Mouse (Mus musculus) lung, embryonic 15.5 days (tissue): ENCODE results near the gene Cox4i2. TPM values are rescaled to one million over a fixed set of nuclear protein-coding genes. Genes with fewer than 3 reads are reported as not detected.
A peak's percentile ranks its signal among the peaks of the same experiment; 100 is the strongest.

Source experiments
- ATAC-seq: fragments of 200-750 bp; cut with Nextera tagmentation; 2 replicates; pipeline ENCODE4 v1.8.0; 2017; ENCODE audit warnings: moderate number of reproducible peaks, borderline replicate concordance; ENCODE audit not compliant: low FRiP score, low TSS enrichment; ENCODE audit errors: extremely low read depth
- H3K27ac ChIP-seq: fragments of 300-500 bp; sonication (generic); 2 replicates; pipeline ENCODE4 v1.5.1; 2015; ENCODE audit warnings: moderate library complexity, mild to moderate bottlenecking, inconsistent platforms
- H3K27me3 ChIP-seq: fragments of 300-500 bp; sonication (generic); 2 replicates; pipeline ENCODE4 v1.6.1; 2015; ENCODE audit warnings: inconsistent platforms
- H3K36me3 ChIP-seq: fragments of 300-500 bp; sonication (generic); 2 replicates; pipeline ENCODE4 v1.6.1; 2015; ENCODE audit warnings: inconsistent platforms
- H3K4me1 ChIP-seq: fragments of 300-500 bp; sonication (generic); 2 replicates; pipeline ENCODE4 v1.6.1; 2015; ENCODE audit warnings: inconsistent platforms
- H3K4me2 ChIP-seq: fragments of 300-500 bp; sonication (generic); 2 replicates; pipeline ENCODE4 v1.6.1; 2015; ENCODE audit warnings: inconsistent platforms, mild to moderate bottlenecking, moderate library complexity
- H3K4me3 ChIP-seq: fragments of 300-500 bp; sonication (generic); 2 replicates; pipeline ENCODE4 v1.5.1; 2015; ENCODE audit warnings: mild to moderate bottlenecking, inconsistent platforms
- H3K9ac ChIP-seq: fragments of 300-500 bp; sonication (generic); 2 replicates; pipeline ENCODE4 v1.6.1; 2015; ENCODE audit warnings: inconsistent platforms
- H3K9me3 ChIP-seq: fragments of 300-500 bp; sonication (generic); 2 replicates; pipeline ENCODE4 v1.6.1; 2016; ENCODE audit warnings: inconsistent platforms
- WGBS: fragments of 180-500 bp; shearing (Covaris S2); methylation state at CpG from one replicate; pipeline ENCODE4 v1.1.7; 2015; 5-methylcytosine and 5-hydroxymethylcytosine counted together
- polyA plus RNA-seq: library from polyadenylated mRNA; unstranded; fragments of >200 nt; fragmentation: Nextera tagmentation; extraction: Ambion mirVana; gene quantifications from 2 replicates; pipeline ENCODE4 v1.2.1, GENCODE M21; 2015

Gene Cox4i2
- polyA plus RNA-seq, 1 experiment from 2014 or later: 81.0 TPM

- H3K4me1 ChIP-seq: peaks cover 55% of the 10 kb centered on the region
- no peaks in the 10 kb centered on the region for H3K9me3 ChIP-seq
- H3K27me3 ChIP-seq: 0 out of 2 replicates have a peak, but pooled peaks cover 4% of the 10 kb centered on the region
- no peak for ATAC-seq
- peak overlapping the region; percentile 38; the same call in 1 of the 2 replicates for H3K4me3 ChIP-seq
- WGBS: 55% methylated on average over 3 of the region's 3 CpGs
- no peaks in the 10 kb centered on the region for H3K36me3 ChIP-seq
- peak overlapping the region; percentile 43; the same call in 1 of the 2 replicates for H3K9ac ChIP-seq
- peak overlapping the region; percentile 71 for H3K4me2 ChIP-seq
- peak overlapping the region; percentile 52 for H3K27ac ChIP-seq
Observed at GRCm38 (mm10) chr2:152724332-152724723, 29.6 kb upstream of the Cox4i2 start.

GRCm38 (mm10) chr2:152725178-152725750 is 28.7 kb upstream of the Cox4i2 start:
- Histone ChIP-seq H3K9ac (no peak overlapping the region), H3K36me3 (no peaks in the 10 kb centered on the region), H3K4me1 (peaks cover 64% of the 10 kb centered on the region), H3K27ac (peak overlapping the region; percentile 59), H3K4me3 (no peak overlapping the region), H3K4me2 (peak overlapping the region; percentile 24), H3K9me3 (no peaks in the 10 kb centered on the region), H3K27me3 (0 out of 2 replicates have a peak, but pooled peaks cover 4% of the 10 kb centered on the region)
- no peak for ATAC-seq
- 53% methylated on average over 15 of the region's 15 CpGs for WGBS

- H3K4me2 ChIP-seq: no peak overlapping the region
- peak overlapping the region; percentile 83 for H3K27ac ChIP-seq
- no peaks in the 10 kb centered on the region for H3K36me3 ChIP-seq
- 0 out of 2 replicates have a peak, but pooled peaks cover 4% of the 10 kb centered on the region for H3K27me3 ChIP-seq
- no peak overlapping the region for H3K9ac ChIP-seq
- 79% methylated on average over 6 of the region's 6 CpGs for WGBS
- no peak for ATAC-seq
- peaks cover 67% of the 10 kb centered on the region for H3K4me1 ChIP-seq
- no peak overlapping the region for H3K4me3 ChIP-seq
- no peaks in the 10 kb centered on the region for H3K9me3 ChIP-seq
Observed at GRCm38 (mm10) chr2:152726213-152726612, 27.8 kb upstream of the Cox4i2 start.

- Histone ChIP-seq H3K27ac (peak overlapping the region; percentile 83), H3K36me3 (no peaks in the 10 kb centered on the region), H3K4me3 (no peak overlapping the region), H3K9me3 (no peaks in the 10 kb centered on the region), H3K4me1 (peaks cover 69% of the 10 kb centered on the region), H3K27me3 (0 out of 2 replicates have a peak, but pooled peaks cover 4% of the 10 kb centered on the region), H3K9ac (no peak overlapping the region), H3K4me2 (no peak overlapping the region)
- ATAC-seq: no peak; the same call in 1 of the 2 replicates
- WGBS: 51% methylated on average over 6 of the region's 6 CpGs
Observed at GRCm38 (mm10) chr2:152726751-152727335, 27.1 kb upstream of the Cox4i2 start.

GRCm38 (mm10) chr2:152727795-152728510 is 26.0 kb upstream of the Cox4i2 start:
- no peaks in the 10 kb centered on the region for H3K9me3 ChIP-seq
- H3K4me2 ChIP-seq: no peak overlapping the region
- no peak for ATAC-seq
- H3K36me3 ChIP-seq: no peaks in the 10 kb centered on the region
- H3K9ac ChIP-seq: peak overlapping the region; percentile 8; the same call in 1 of the 2 replicates
- H3K4me3 ChIP-seq: no peak overlapping the region
- peaks cover 78% of the 10 kb centered on the region for H3K4me1 ChIP-seq
- 75% methylated on average over 14 of the region's 14 CpGs for WGBS
- 0 out of 2 replicates have a peak, but pooled peaks cover 3% of the 10 kb centered on the region for H3K27me3 ChIP-seq
- peak overlapping the region; percentile 83 for H3K27ac ChIP-seq

- no peaks in the 10 kb centered on the region for H3K36me3 ChIP-seq
- no peak overlapping the region for H3K4me2 ChIP-seq
- no peaks in the 10 kb centered on the region for H3K9me3 ChIP-seq
- H3K9ac ChIP-seq: no peak overlapping the region
- H3K4me3 ChIP-seq: no peak overlapping the region
- no peaks in the 10 kb centered on the region for H3K27me3 ChIP-seq
- peaks cover 83% of the 10 kb centered on the region for H3K4me1 ChIP-seq
- 70% methylated on average over 7 of the region's 7 CpGs for WGBS
- H3K27ac ChIP-seq: peak overlapping the region; percentile 83
- ATAC-seq: no peak
Observed at GRCm38 (mm10) chr2:152728594-152728993, 25.4 kb upstream of the Cox4i2 start.

- WGBS: 30% methylated on average over 8 of the region's 8 CpGs
- no peaks in the 10 kb centered on the region for H3K36me3 ChIP-seq
- H3K9me3 ChIP-seq: no peaks in the 10 kb centered on the region
- no peak overlapping the region for H3K4me3 ChIP-seq
- peak overlapping the region; percentile 83 for H3K27ac ChIP-seq
- no peak for ATAC-seq
- no peaks in the 10 kb centered on the region for H3K27me3 ChIP-seq
- H3K4me2 ChIP-seq: peak overlapping the region; percentile 23; the same call in 1 of the 2 replicates
- no peak overlapping the region for H3K9ac ChIP-seq
- H3K4me1 ChIP-seq: peaks cover 83% of the 10 kb centered on the region
Observed at GRCm38 (mm10) chr2:152729013-152729635, 24.8 kb upstream of the Cox4i2 start.

GRCm38 (mm10) chr2:152729636-152730020 is 24.3 kb upstream of the Cox4i2 start:
- no peaks in the 10 kb centered on the region for H3K27me3 ChIP-seq
- H3K4me2 ChIP-seq: peak overlapping the region; percentile 23; the same call in 1 of the 2 replicates
- H3K36me3 ChIP-seq: no peaks in the 10 kb centered on the region
- H3K4me3 ChIP-seq: no peak overlapping the region
- H3K4me1 ChIP-seq: peaks cover 83% of the 10 kb centered on the region
- H3K9ac ChIP-seq: no peak overlapping the region
- no peaks in the 10 kb centered on the region for H3K9me3 ChIP-seq
- ATAC-seq: peak; percentile 87
- 19% methylated on average over 7 of the region's 7 CpGs for WGBS
- peak overlapping the region; percentile 83 for H3K27ac ChIP-seq

GRCm38 (mm10) chr2:152733201-152733600 is 20.8 kb upstream of the Cox4i2 start:
- H3K9ac ChIP-seq: no peak overlapping the region
- H3K36me3 ChIP-seq: no peaks in the 10 kb centered on the region
- H3K4me2 ChIP-seq: no peak overlapping the region
- H3K4me1 ChIP-seq: peaks cover 61% of the 10 kb centered on the region
- ATAC-seq: no peak
- no peaks in the 10 kb centered on the region for H3K9me3 ChIP-seq
- no peaks in the 10 kb centered on the region for H3K27me3 ChIP-seq
- peak overlapping the region; percentile 37; the same call in 1 of the 2 replicates for H3K27ac ChIP-seq
- WGBS: 66% methylated on average over 2 of the region's 2 CpGs
- H3K4me3 ChIP-seq: no peak overlapping the region

GRCm38 (mm10) chr2:152734501-152734900 is 19.5 kb upstream of the Cox4i2 start:
- Histone ChIP-seq H3K27me3 (no peaks in the 10 kb centered on the region), H3K4me1 (peaks cover 60% of the 10 kb centered on the region), H3K4me3 (peak overlapping the region; percentile 56), H3K9me3 (no peaks in the 10 kb centered on the region), H3K36me3 (no peaks in the 10 kb centered on the region), H3K27ac (peak overlapping the region; percentile 96), H3K9ac (no peak overlapping the region), H3K4me2 (peak overlapping the region; percentile 80)
- ATAC-seq: no peak
- WGBS: 9% methylated on average over 10 of the region's 10 CpGs

GRCm38 (mm10) chr2:152734984-152735383 is 19.0 kb upstream of the Cox4i2 start:
- WGBS: 0% methylated on average over 28 of the region's 28 CpGs
- Histone ChIP-seq H3K4me1 (peaks cover 60% of the 10 kb centered on the region), H3K27ac (peak overlapping the region; percentile 96), H3K4me3 (peak overlapping the region; percentile 56), H3K9me3 (no peaks in the 10 kb centered on the region), H3K27me3 (no peaks in the 10 kb centered on the region), H3K36me3 (no peaks in the 10 kb centered on the region), H3K4me2 (peak overlapping the region; percentile 80), H3K9ac (peak overlapping the region; percentile 36)
- peak; percentile 82 for ATAC-seq
